Mouse (Mus musculus) midbrain, postnatal 0 days (tissue): ENCODE data around the gene Dpf2. TPM values are rescaled to one million over a fixed set of nuclear protein-coding genes. Genes with fewer than 3 reads are reported as not detected.

Experiments used
- ATAC-seq: fragments of 200-750 bp; cut with Nextera tagmentation; 2 replicates; pipeline ENCODE4 v1.8.0; 2017; ENCODE audit warnings: moderate number of reproducible peaks, mild to moderate bottlenecking, moderate TSS enrichment, moderate library complexity; ENCODE audit not compliant: low FRiP score
- DNase-seq: peaks from one replicate; pipeline ENCODE4 v3.0.0-alpha.2; 2015; ENCODE audit warnings: low spot score
- H3K27ac ChIP-seq: fragments of 300-500 bp; sonication (generic); 2 replicates; pipeline ENCODE4 v1.5.1; 2014; ENCODE audit warnings: low read depth, mild to moderate bottlenecking, low read length, mixed read lengths
- H3K27me3 ChIP-seq: fragments of 300-500 bp; sonication (generic); 2 replicates; pipeline ENCODE4 v1.6.1; 2014; ENCODE audit warnings: low read length, control low read depth, mixed read lengths; ENCODE audit not compliant: insufficient read depth
- H3K36me3 ChIP-seq: fragments of 300-500 bp; sonication (generic); 2 replicates; pipeline ENCODE4 v1.6.1; 2014; ENCODE audit warnings: low read length, control low read depth, mixed read lengths; ENCODE audit not compliant: insufficient read depth
- H3K4me1 ChIP-seq: fragments of 300-500 bp; sonication (generic); 2 replicates; pipeline ENCODE4 v1.6.1; 2014; ENCODE audit warnings: mild to moderate bottlenecking, control low read depth, antibody characterized with exemption, low read length, mixed read lengths; ENCODE audit not compliant: insufficient read depth
- H3K4me2 ChIP-seq: fragments of 300-500 bp; sonication (generic); 2 replicates; pipeline ENCODE4 v1.6.1; 2014; ENCODE audit warnings: low read depth, mild to moderate bottlenecking, low read length, mixed read lengths; ENCODE audit not compliant: poor library complexity, severe bottlenecking
- H3K4me3 ChIP-seq: fragments of 300-500 bp; sonication (generic); 2 replicates; pipeline ENCODE4 v1.5.1; 2014; ENCODE audit warnings: low read depth, mild to moderate bottlenecking, low read length, moderate library complexity
- H3K9ac ChIP-seq: fragments of 300-500 bp; sonication (generic); replicated peaks from 2 replicates; pipeline ENCODE4 v1.6.1; 2014; ENCODE audit warnings: mild to moderate bottlenecking, low read length, moderate library complexity, mixed read lengths; ENCODE audit not compliant: poor library complexity, severe bottlenecking
- H3K9me3 ChIP-seq: fragments of 300-500 bp; sonication (generic); 2 replicates; pipeline ENCODE4 v1.6.1; 2016; ENCODE audit warnings: low read length, control low read depth
- CTCF ChIP-seq: IDR thresholded peaks from 2 replicates; pipeline ENCODE4 v1.5.1; 2016; ENCODE audit warnings: antibody characterized with exemption, mild to moderate bottlenecking
- WGBS: fragments of 180-500 bp; shearing (Covaris S2); extraction: QIAGEN DNeasy Blood & Tissue Kit; methylation state at CpG from one replicate; pipeline ENCODE4 v1.1.7; 2014; 5-methylcytosine and 5-hydroxymethylcytosine counted together
- polyA plus RNA-seq: library from polyadenylated mRNA; unstranded; fragments of >200 nt; fragmentation: Nextera tagmentation; extraction: Ambion mirVana; gene quantifications from 2 replicates; pipeline ENCODE4 v1.2.1, GENCODE M21; 2015
- total RNA-seq: library from RNA; depleted of rRNA; stranded (reverse); fragments of >200 nt; gene quantifications from 2 replicates; pipeline ENCODE4 v1.2.3, GENCODE M21; 2014; rRNA removed

The Dpf2 gene
- total and polyA plus RNA-seq, 2 experiments from 2014 or later, result 61.0 to 84.7 TPM

GRCm38 (mm10) chr19:5849843-5850527 is 62.8 kb downstream of the Dpf2 start:
- Histone ChIP-seq H3K9me3 (no peaks in the 10 kb centered on the region), H3K9ac (no peak overlapping the region), H3K4me1 (peaks cover 33% of the 10 kb centered on the region), H3K4me3 (no peak overlapping the region), H3K36me3 (peaks cover 8% of the 10 kb centered on the region), H3K27me3 (no peaks in the 10 kb centered on the region), H3K27ac (no peak overlapping the region), H3K4me2 (peak overlapping the region; percentile 16; the same call in 1 of the 2 replicates)
- peak; percentile 98 for TF ChIP-seq CTCF
- WGBS, result 32% methylated on average over 11 of the region's 11 CpGs
- DNase-seq (peak; percentile 88), ATAC-seq (peak; percentile 14; the same call in 1 of the 2 replicates)

GRCm38 (mm10) chr19:5848826-5849672 is 63.8 kb downstream of the Dpf2 start:
- Histone ChIP-seq H3K36me3 (peaks cover 8% of the 10 kb centered on the region), H3K4me3 (no peak overlapping the region), H3K4me2 (0 out of 2 replicates have a peak overlapping the region, but pooled peaks have one; percentile 6), H3K4me1 (peaks cover 37% of the 10 kb centered on the region), H3K27ac (peak overlapping the region; percentile 95), H3K27me3 (no peaks in the 10 kb centered on the region), H3K9me3 (no peaks in the 10 kb centered on the region), H3K9ac (0 out of 2 replicates have a peak overlapping the region, but pooled peaks have one; percentile 24)
- no peak for TF ChIP-seq CTCF
- WGBS, result 48% methylated on average over 13 of the region's 13 CpGs
- no peak for ATAC-seq
- no peak for DNase-seq

GRCm38 (mm10) chr19:5848032-5848825 is 64.6 kb downstream of the Dpf2 start:
- peaks cover 8% of the 10 kb centered on the region for H3K36me3 ChIP-seq
- no peak for TF ChIP-seq CTCF
- DNase-seq (peak; percentile 60), ATAC-seq (no peak)
- H3K27me3 ChIP-seq, result no peaks in the 10 kb centered on the region
- H3K9ac ChIP-seq, result 0 out of 2 replicates have a peak overlapping the region, but pooled peaks have one; percentile 24
- H3K9me3 ChIP-seq, result no peaks in the 10 kb centered on the region
- H3K27ac ChIP-seq, result peak overlapping the region; percentile 95
- 65% methylated on average over 14 of the region's 14 CpGs for WGBS
- peaks cover 37% of the 10 kb centered on the region for H3K4me1 ChIP-seq
- H3K4me2 ChIP-seq, result peak overlapping the region; percentile 18; the same call in 1 of the 2 replicates
- H3K4me3 ChIP-seq, result no peak overlapping the region

- DNase-seq, result no peak
- Histone ChIP-seq H3K4me2 (peak overlapping the region; percentile 66; the same call in 1 of the 2 replicates), H3K4me1 (peaks cover 37% of the 10 kb centered on the region), H3K9me3 (no peaks in the 10 kb centered on the region), H3K36me3 (peaks cover 5% of the 10 kb centered on the region), H3K27me3 (no peaks in the 10 kb centered on the region), H3K4me3 (0 out of 2 replicates have a peak overlapping the region, but pooled peaks have one; percentile 32), H3K9ac (peak overlapping the region; percentile 20; the same call in 1 of the 2 replicates), H3K27ac (peak overlapping the region; percentile 95)
- TF ChIP-seq CTCF, result no peak
- ATAC-seq, result no peak
- WGBS, result 41% methylated on average over 4 of the region's 4 CpGs
Measured at GRCm38 (mm10) chr19:5847306-5847796, 65.5 kb downstream of the Dpf2 start.

- Histone ChIP-seq H3K27me3 (no peaks in the 10 kb centered on the region), H3K4me1 (peaks cover 37% of the 10 kb centered on the region), H3K36me3 (no peaks in the 10 kb centered on the region), H3K9ac (peak overlapping the region; percentile 59), H3K27ac (peak overlapping the region; percentile 95), H3K9me3 (no peaks in the 10 kb centered on the region), H3K4me2 (peak overlapping the region; percentile 66), H3K4me3 (peak overlapping the region; percentile 32; the same call in 1 of the 2 replicates)
- DNase-seq, result peak; percentile 96
- 1% methylated on average over 16 of the region's 16 CpGs for WGBS
- peak; percentile 26; the same call in 1 of the 2 replicates for TF ChIP-seq CTCF
- ATAC-seq, result peak; percentile 84
Measured at GRCm38 (mm10) chr19:5846557-5847305, 66.1 kb downstream of the Dpf2 start.

Other genes with a start within 250 kb of the Dpf2 start
Only the 30 nearest of the 31 such genes appear.
- 18.3 and 24.0 TPM in 2 replicates for gene Map3k11, start 224.3 kb downstream of the Dpf2 start, total RNA-seq
- 9.6 and 10.6 TPM in 2 replicates for gene Map3k11, start 224.3 kb downstream of the Dpf2 start, polyA plus RNA-seq
- 95.5 and 103 TPM in 2 replicates for gene Pcnx3, start 224.1 kb downstream of the Dpf2 start, total RNA-seq
- 18.4 and 19.1 TPM in 2 replicates for gene Pcnx3, start 224.1 kb downstream of the Dpf2 start, polyA plus RNA-seq
- gene Kcnk7, start 208.6 kb downstream of the Dpf2 start, total RNA-seq, result not detected in 2 replicates
- 0.47 and 0.49 TPM in 2 replicates for gene Kcnk7, start 208.6 kb downstream of the Dpf2 start, polyA plus RNA-seq
- gene Ehbp1l1, start 186.7 kb downstream of the Dpf2 start, total RNA-seq, result 25.6 and 26.3 TPM in 2 replicates
- gene Ehbp1l1, start 186.7 kb downstream of the Dpf2 start, polyA plus RNA-seq, result 65.2 and 65.4 TPM in 2 replicates
- 161 and 178 TPM in 2 replicates for gene Fam89b, start 183.4 kb downstream of the Dpf2 start, total RNA-seq
- gene Fam89b, start 183.4 kb downstream of the Dpf2 start, polyA plus RNA-seq, result 126 TPM in 2 replicates
- gene Ltbp3, start 172.1 kb downstream of the Dpf2 start, total RNA-seq, result 28.8 and 29.3 TPM in 2 replicates
- 9.1 and 12.8 TPM in 2 replicates for gene Ltbp3, start 172.1 kb downstream of the Dpf2 start, polyA plus RNA-seq
- 95.2 and 108 TPM in 2 replicates for gene Scyl1, start 141.6 kb downstream of the Dpf2 start, total RNA-seq
- 84.2 and 85.8 TPM in 2 replicates for gene Scyl1, start 141.6 kb downstream of the Dpf2 start, polyA plus RNA-seq
- 11.2 and 19.1 TPM in 2 replicates for gene Frmd8, start 37.7 kb downstream of the Dpf2 start, total RNA-seq
- gene Frmd8, start 37.7 kb downstream of the Dpf2 start, polyA plus RNA-seq, result 11.2 and 11.7 TPM in 2 replicates
- gene Slc25a45, start 35.2 kb downstream of the Dpf2 start, total RNA-seq, result 3.7 and 4.8 TPM in 2 replicates
- 2.1 and 2.7 TPM in 2 replicates for gene Slc25a45, start 35.2 kb downstream of the Dpf2 start, polyA plus RNA-seq
- gene Tigd3, start 18.9 kb downstream of the Dpf2 start, total RNA-seq, result 9.0 and 11.4 TPM in 2 replicates
- 10.6 and 10.9 TPM in 2 replicates for gene Tigd3, start 18.9 kb downstream of the Dpf2 start, polyA plus RNA-seq
- 20.6 and 28.4 TPM in 2 replicates for gene Cdc42ep2, start 11.8 kb upstream of the Dpf2 start, total RNA-seq
- gene Cdc42ep2, start 11.8 kb upstream of the Dpf2 start, polyA plus RNA-seq, result 19.2 and 20.9 TPM in 2 replicates
- gene Pola2, start 51.2 kb upstream of the Dpf2 start, total RNA-seq, result 17.8 and 21.6 TPM in 2 replicates
- 16.7 and 16.9 TPM in 2 replicates for gene Pola2, start 51.2 kb upstream of the Dpf2 start, polyA plus RNA-seq
- gene Slc22a20, start 73.1 kb upstream of the Dpf2 start, total RNA-seq, result not detected in 2 replicates
- gene Slc22a20, start 73.1 kb upstream of the Dpf2 start, polyA plus RNA-seq, result not detected in 2 replicates
- gene Capn1, start 102.9 kb upstream of the Dpf2 start, total RNA-seq, result 7.9 and 13.2 TPM in 2 replicates
- gene Capn1, start 102.9 kb upstream of the Dpf2 start, polyA plus RNA-seq, result 3.3 and 3.9 TPM in 2 replicates
- 27.8 and 36.3 TPM in 2 replicates for gene Syvn1, start 133.6 kb upstream of the Dpf2 start, total RNA-seq
- 34.6 and 34.8 TPM in 2 replicates for gene Syvn1, start 133.6 kb upstream of the Dpf2 start, polyA plus RNA-seq
- 34.7 and 37.3 TPM in 2 replicates for gene Mrpl49, start 144.8 kb upstream of the Dpf2 start, total RNA-seq
- gene Mrpl49, start 144.8 kb upstream of the Dpf2 start, polyA plus RNA-seq, result 50.0 and 55.8 TPM in 2 replicates
- gene Fau, start 144.8 kb upstream of the Dpf2 start, total RNA-seq, result 494 and 628 TPM in 2 replicates
- 587 and 625 TPM in 2 replicates for gene Fau, start 144.8 kb upstream of the Dpf2 start, polyA plus RNA-seq
- gene Znhit2, start 148.2 kb upstream of the Dpf2 start, total RNA-seq, result 53.3 and 59.1 TPM in 2 replicates
- 40.4 and 41.0 TPM in 2 replicates for gene Znhit2, start 148.2 kb upstream of the Dpf2 start, polyA plus RNA-seq
- 79.5 and 98.1 TPM in 2 replicates for gene Tm7sf2, start 155.4 kb upstream of the Dpf2 start, total RNA-seq
- gene Tm7sf2, start 155.4 kb upstream of the Dpf2 start, polyA plus RNA-seq, result 50.2 and 51.6 TPM in 2 replicates
- 95.7 and 114 TPM in 2 replicates for gene Vps51, start 164.2 kb upstream of the Dpf2 start, total RNA-seq
- gene Vps51, start 164.2 kb upstream of the Dpf2 start, polyA plus RNA-seq, result 92.4 and 101 TPM in 2 replicates
- not detected in 2 replicates for gene Tmem262, start 167.0 kb upstream of the Dpf2 start, total RNA-seq
- gene Tmem262, start 167.0 kb upstream of the Dpf2 start, polyA plus RNA-seq, result not detected in 2 replicates
- not detected in 2 replicates for gene Gm28374, start 169.2 kb upstream of the Dpf2 start, total RNA-seq
- gene Gm28374, start 169.2 kb upstream of the Dpf2 start, polyA plus RNA-seq, result 0.81 and 1.1 TPM in 2 replicates
- gene Zfpl1, start 171.9 kb upstream of the Dpf2 start, total RNA-seq, result 76.0 and 97.6 TPM in 2 replicates
- gene Zfpl1, start 171.9 kb upstream of the Dpf2 start, polyA plus RNA-seq, result 92.0 and 99.6 TPM in 2 replicates
- 1.3 and 1.6 TPM in 2 replicates for gene Cdca5, start 172.0 kb upstream of the Dpf2 start, total RNA-seq
- gene Cdca5, start 172.0 kb upstream of the Dpf2 start, polyA plus RNA-seq, result 1.6 and 1.8 TPM in 2 replicates
- not detected in 2 replicates for gene AC131692.1, start 181.4 kb upstream of the Dpf2 start, total RNA-seq
- gene AC131692.1, start 181.4 kb upstream of the Dpf2 start, polyA plus RNA-seq, result not detected in 2 replicates
- gene Naaladl1, start 192.8 kb upstream of the Dpf2 start, total RNA-seq, result 0.42 and 1.0 TPM in 2 replicates
- 0.41 and 0.53 TPM in 2 replicates for gene Naaladl1, start 192.8 kb upstream of the Dpf2 start, polyA plus RNA-seq
- 66.6 and 73.1 TPM in 2 replicates for gene Sac3d1, start 205.6 kb upstream of the Dpf2 start, total RNA-seq
- gene Sac3d1, start 205.6 kb upstream of the Dpf2 start, polyA plus RNA-seq, result 52.6 and 53.1 TPM in 2 replicates
- 51.0 and 66.4 TPM in 2 replicates for gene Snx15, start 215.3 kb upstream of the Dpf2 start, total RNA-seq
- 66.1 and 69.1 TPM in 2 replicates for gene Snx15, start 215.3 kb upstream of the Dpf2 start, polyA plus RNA-seq
- gene Batf2, start 228.0 kb upstream of the Dpf2 start, total RNA-seq, result not detected in 2 replicates
- not detected in 2 replicates for gene Batf2, start 228.0 kb upstream of the Dpf2 start, polyA plus RNA-seq
- gene Arl2, start 228.5 kb upstream of the Dpf2 start, total RNA-seq, result 83.4 and 123 TPM in 2 replicates
- gene Arl2, start 228.5 kb upstream of the Dpf2 start, polyA plus RNA-seq, result 159 and 174 TPM in 2 replicates